Mouse (Mus musculus) cerebellum, adult 18-20 months (tissue): Measurements from ENCODE around the gene Serpina1e.

Experiments used
- DNase-seq, 2 experiments: peaks; one replicate each; pipeline ENCODE4 v3.0.0; 2021

Gene Serpina1e

GRCm38 (mm10) chr12:103958798-103959197 lies at the start of gene Serpina1e:
TSS of gene Serpina1e (minus strand) at chr12:103958975.
- DNase-seq = no peak

DNA sequence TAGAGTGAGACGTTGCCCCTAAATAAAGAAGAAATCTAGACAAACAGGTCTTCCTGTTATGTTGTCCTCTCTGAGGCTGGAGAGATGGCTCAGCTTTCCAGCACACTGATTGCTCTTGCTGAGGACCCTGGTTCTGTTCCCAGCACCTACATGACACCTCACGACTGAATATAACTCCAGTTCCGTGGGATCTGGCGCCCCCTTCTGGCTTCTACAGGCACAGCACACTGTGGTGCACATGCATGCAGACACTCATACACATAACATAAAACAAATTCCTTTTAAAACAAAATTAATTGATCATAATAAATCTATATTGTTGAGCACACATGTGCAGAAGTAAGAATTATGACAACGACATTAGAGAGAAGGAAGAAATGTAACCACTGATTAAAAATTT lies 45.9 kb upstream of the Serpina1e start:
- no peak for DNase-seq

GRCm38 (mm10) chr12:104003238-104003612 lies 44.5 kb upstream of the Serpina1e start:
- DNase-seq = no peak

DNA sequence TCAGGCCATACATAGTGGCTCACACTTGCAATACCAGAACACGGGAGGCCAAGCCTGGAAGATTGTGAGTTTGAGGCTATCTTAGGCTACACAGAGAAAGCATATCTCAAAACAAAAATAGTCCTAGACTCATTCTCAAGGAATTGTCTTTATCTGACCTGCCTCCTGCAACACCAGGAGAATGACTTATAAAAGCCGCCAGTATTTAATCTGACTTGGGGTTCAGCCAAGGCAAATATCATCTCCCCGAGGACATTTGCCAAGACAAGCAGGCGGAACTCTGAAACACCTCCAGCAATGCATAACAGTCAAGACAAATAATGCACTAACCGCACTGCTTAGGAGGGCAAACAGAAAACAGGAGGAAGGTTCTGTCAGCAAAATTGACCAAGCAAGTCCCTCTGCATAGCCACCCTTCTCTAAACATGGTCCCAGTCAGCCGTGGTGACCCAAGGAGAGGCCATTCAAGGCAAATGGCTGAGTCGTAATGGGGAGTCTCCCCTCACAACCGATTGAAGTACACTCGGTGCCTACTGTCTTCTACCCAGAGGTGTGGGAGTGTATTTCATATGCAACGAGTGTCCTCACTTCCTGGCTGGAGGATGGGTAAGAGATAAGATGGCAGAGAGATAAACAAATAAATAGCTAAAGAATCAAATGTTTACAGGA lies 43.9 kb upstream of the Serpina1e start:
- no peak for DNase-seq

DNA sequence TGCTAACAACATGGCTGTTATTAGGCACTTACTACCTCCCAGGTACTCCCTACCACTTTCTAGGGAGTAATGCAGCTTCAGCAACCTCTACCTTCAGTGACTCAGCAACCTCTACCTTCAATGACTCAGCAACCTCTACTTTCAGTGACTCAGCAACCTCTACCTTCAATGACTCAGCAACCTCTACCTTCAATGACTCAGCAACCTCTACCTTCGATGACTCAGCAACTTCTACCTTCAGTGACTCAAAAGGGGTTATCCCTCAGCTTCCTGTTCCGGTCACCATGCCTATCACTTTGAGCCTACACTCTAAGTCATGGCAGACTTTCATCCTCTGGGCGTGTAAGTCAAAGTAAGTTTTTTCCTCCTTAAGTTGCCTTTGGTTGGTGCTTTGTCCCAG lies 41.8 kb upstream of the Serpina1e start:
- no peak for DNase-seq

- DNase-seq = no peak
Measured at GRCm38 (mm10) chr12:103999611-104000010, 40.8 kb upstream of the Serpina1e start.

GRCm38 (mm10) chr12:103996513-103996912 lies 37.7 kb upstream of the Serpina1e start:
- no peak for DNase-seq

- DNase-seq = peak; percentile 67 to 81
Measured at GRCm38 (mm10) chr12:103995292-103996072, 36.7 kb upstream of the Serpina1e start.

GRCm38 (mm10) chr12:103992945-103993344 lies 34.2 kb upstream of the Serpina1e start:
- DNase-seq = no peak

- DNase-seq = no peak
Measured at GRCm38 (mm10) chr12:103989857-103990256, 31.1 kb upstream of the Serpina1e start, which contains the start of gene Serpina11. TSS of gene Serpina11 (minus strand) at chr12:103989957.

- no peak for DNase-seq
Measured at GRCm38 (mm10) chr12:103989514-103989767, 30.7 kb upstream of the Serpina1e start.

DNA sequence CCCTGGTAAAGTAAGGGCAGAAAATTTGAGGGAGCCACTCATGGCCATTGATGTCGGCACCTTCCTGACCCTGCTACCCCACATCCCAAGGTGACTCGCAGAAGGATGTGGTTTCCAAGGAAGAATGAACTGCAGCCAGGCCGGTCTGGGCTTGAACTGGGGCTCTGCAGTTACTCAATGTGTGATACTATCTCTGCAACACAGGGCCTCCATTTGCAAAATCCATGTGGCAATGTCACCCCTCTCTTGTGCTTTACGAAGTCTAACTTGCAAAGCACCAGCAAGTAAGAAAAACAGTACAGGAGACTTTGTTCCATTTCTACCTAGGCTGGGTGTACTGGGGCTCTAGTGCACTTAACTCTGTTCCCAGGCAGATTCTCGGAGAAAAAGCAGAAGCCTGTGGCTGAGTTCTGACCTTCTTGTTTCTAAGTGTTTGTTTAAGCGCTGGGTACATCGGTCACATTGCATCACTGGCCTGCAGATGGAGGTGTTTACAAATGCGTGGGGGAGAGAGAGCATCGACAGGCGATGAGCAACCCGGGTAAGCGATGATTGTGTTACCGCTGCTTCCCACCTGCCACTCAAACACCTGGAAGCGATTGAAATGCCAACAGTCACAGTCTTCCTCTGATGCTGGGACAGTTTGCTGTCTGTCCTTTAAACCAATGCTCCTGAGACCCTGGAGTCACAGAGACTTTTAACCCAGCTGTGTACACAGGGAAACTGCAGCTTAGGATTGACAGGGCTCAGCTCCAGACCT lies 30.2 kb upstream of the Serpina1e start:
- no peak for DNase-seq

- no peak for DNase-seq
Measured at GRCm38 (mm10) chr12:103985868-103986267, 27.1 kb upstream of the Serpina1e start.

DNA sequence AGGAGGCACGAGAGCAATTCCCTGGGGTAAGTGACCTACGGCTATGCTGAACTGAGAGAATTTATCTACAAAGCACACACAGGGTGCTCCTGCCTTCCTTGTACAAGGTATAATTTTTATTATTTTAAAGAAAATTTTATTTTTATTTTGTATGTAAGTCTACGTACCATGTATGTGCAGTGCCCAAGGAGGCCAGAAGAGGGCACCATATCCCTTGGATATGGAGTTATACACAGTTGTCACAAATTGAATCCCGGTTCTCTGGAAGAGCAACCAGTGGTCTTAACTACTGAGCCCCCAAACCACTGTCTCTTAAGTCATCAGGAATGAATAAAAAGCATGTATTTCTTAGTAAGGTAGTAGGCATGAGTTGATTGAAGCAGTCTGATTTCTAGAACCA lies 26.2 kb upstream of the Serpina1e start:
- DNase-seq = peak; percentile 16 to 31

- DNase-seq = no peak
Measured at GRCm38 (mm10) chr12:103981646-103982360, 23.0 kb upstream of the Serpina1e start.

DNA sequence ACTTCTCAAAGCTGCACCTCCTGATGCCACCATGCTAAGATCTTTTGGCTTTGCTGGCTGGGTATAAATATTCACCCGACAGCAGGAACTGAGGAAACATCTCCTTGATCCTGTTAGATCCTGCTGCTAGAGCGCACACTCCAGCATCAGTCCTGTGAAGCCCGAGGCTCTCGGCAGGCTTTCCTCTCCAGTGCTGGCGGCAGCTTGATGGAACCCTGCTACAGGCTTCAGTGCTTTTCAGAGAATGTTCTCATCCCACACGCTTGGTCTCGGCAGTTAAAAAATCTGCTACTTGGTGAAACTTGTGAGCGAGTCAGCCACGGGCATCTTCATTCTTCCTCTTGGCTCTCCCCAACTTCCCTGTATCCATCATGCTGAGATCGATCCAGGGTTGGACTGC lies 19.5 kb upstream of the Serpina1e start:
- no peak for DNase-seq

DNA sequence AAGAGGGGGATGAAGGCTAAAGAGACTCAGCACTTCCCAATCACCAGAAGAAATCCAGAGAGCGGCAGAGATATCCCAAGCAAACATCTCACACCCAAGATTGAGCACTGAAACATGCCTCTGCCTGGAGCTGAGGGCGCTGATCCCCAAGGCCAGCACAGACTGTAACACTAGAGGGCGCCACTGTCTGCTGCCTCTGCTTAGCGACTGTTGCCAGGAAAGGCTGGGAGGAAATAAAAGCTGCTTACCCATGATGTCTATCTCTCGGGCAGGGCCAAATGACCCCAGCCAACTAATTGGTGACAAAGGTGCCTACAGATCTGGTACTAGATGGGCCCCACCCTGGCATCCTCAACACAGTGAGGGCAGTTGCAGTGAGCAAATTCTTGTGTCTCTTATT lies 19.1 kb upstream of the Serpina1e start:
- DNase-seq = peak in 1 of 2 experiments; percentile 15

DNA sequence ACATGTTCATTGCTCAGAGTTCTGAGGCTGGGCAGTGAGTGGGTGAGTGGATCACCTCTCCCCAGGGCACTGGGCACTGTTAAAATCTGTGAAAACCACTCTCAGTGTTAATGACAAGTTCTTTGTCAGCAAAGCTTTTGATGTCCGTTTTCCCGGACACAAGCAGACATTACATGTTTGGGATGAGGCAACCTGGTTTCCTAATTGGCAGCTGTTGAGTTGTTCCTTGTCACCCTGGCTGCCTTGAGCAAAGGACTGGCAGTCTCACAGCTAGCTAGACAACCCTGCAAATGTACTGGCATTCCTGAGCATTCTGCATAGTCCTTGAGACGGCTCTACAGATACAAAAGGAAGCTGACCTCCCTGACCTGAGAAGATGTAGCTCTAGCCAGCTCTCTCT lies 18.3 kb upstream of the Serpina1e start:
- DNase-seq = no peak

DNA sequence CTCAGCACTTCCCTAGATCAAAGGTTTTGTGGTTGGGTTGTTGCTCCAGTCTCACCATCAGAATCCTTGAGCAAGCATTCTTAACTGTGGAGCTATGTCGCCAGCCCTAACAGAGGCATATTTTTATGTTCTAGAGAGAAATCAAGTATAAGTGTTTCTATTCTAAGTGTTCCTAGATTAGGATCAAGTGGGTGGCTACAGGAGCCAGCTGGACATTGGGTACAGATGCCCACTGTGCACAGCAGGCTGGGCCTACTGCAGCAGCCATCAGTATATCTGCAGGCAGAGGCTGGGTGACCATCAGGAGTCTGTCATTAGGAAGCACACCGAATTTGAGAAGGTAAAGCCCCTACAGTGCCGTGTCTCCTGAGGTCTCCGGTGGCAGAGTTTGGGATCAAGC lies 12.3 kb upstream of the Serpina1e start:
- no peak for DNase-seq

DNA sequence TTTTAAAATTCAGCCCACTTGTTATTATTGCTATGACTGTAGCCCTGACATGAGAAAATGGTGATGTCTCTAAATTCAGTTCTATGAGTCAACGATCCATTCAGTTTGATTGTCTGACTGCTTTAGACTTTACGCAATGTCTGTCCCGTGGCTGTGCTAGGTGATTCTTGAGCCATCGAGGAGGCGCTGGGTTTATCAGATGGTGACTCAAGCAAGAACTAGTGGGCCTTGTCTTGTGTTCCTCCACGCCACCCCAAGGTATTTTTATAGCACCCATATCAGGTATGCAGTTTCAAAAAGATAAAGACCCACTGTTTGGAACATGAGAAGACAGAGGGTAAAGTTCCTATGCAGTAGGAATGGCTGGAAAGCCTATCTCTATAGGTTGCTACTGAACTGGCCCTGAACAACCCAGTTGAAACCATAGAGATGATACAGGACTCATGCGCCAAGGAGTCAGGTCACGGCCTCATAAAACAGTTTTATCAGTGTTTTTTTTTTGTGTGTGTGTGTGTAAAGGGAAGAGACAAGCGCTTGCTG lies 10.9 kb upstream of the Serpina1e start:
- no peak for DNase-seq

- DNase-seq = no peak
Measured at GRCm38 (mm10) chr12:103966761-103967160, 8.0 kb upstream of the Serpina1e start.

DNA sequence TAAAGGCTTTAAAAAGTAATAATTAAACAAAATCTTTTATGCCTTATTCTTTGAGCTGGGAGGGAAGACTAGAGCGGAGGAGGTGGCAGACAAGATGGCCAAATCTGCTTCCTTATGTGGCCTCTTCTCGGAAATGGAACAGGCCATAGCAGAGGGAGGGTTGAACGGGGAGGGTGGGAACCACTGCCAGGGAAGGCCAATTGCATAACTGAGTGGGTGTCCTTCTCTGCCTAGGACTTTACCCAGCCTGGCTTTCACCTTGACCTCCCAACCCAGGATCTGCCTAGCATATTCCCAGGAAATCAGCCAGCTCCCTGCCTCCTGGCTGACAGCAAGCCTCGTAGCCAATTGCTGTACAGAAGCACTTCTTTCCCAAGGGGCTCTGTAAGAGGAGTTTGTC lies 4.5 kb upstream of the Serpina1e start:
- no peak for DNase-seq

DNA sequence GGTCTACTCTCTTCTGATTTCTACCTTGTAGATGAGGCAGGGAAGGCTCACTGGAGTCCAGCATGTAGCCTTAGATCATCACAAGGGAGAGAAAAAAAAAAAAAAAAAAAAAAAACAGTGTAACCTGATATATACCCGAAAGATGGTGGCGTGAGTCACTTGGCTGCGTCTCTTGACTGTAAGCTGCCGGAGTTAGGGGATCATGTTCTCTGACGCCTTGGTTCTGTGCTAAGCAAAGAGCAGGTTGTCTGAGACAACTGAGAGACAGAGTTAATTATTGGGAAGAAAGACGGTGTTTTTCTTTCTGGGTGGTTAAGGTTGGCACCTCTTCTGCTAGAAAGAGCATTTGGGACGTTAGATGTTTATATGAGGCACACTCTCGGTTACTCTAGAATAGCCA lies 4.1 kb upstream of the Serpina1e start:
- no peak for DNase-seq
